Mouse (Mus musculus): Measurements from ENCODE around the gene Il17rc. TPM values are rescaled to one million over a fixed set of nuclear protein-coding genes. Genes with fewer than 3 reads are reported as not detected.

The Il17rc gene
- polyA plus RNA-seq, 1 experiment from 2014 or later, result 3.2 TPM

GRCm38 (mm10) chr6:113478906-113479305 lies 7.7 kb downstream of the Il17rc start:
- H3K36me3 ChIP-seq (ENCODE audit: control insufficient read depth, insufficient read depth, low read length), result no peaks in the 10 kb centered on the region
- DNase-seq (ENCODE audit: low spot score) (no peak), ATAC-seq (ENCODE audit: low FRiP score) (no peak)
- 82% methylated on average over 10 of the region's 10 CpGs for WGBS
- H3K4me2 ChIP-seq (replicated peaks; ENCODE audit: low read depth, low read length), result no peak overlapping the region
- H3K27me3 ChIP-seq (ENCODE audit: control insufficient read depth, insufficient read depth, low read length), result no peaks in the 10 kb centered on the region
- H3K4me3 ChIP-seq (ENCODE audit: low read depth, low read length), result no peak overlapping the region
- H3K27ac ChIP-seq (ENCODE audit: low read depth, low read length), result no peak overlapping the region
- H3K9ac ChIP-seq (ENCODE audit: low read depth, low read length), result no peak overlapping the region
- peaks cover 2% of the 10 kb centered on the region; the same call in 1 of the 2 replicates for H3K4me1 ChIP-seq (replicated peaks; ENCODE audit: control insufficient read depth, insufficient read depth, low read length)
- no peaks in the 10 kb centered on the region for H3K9me3 ChIP-seq (ENCODE audit: control insufficient read depth, low read length)

GRCm38 (mm10) chr6:113480555-113481373 lies 9.5 kb downstream of the Il17rc start:
- ATAC-seq (ENCODE audit: low FRiP score), result no peak
- 65% methylated on average over 18 of the region's 18 CpGs for WGBS

GRCm38 (mm10) chr6:113482477-113483099 lies 11.4 kb downstream of the Il17rc start:
- Histone ChIP-seq H3K27ac (ENCODE audit: low read depth, low read length) (peak overlapping the region; percentile 90), H3K4me1 (replicated peaks; ENCODE audit: control insufficient read depth, insufficient read depth, low read length) (peaks cover 3% of the 10 kb centered on the region; the same call in 1 of the 2 replicates), H3K27me3 (ENCODE audit: control insufficient read depth, insufficient read depth, low read length) (no peaks in the 10 kb centered on the region), H3K9ac (ENCODE audit: low read depth, low read length) (peak overlapping the region; percentile 78), H3K9me3 (ENCODE audit: control insufficient read depth, low read length) (no peaks in the 10 kb centered on the region), H3K36me3 (ENCODE audit: control insufficient read depth, insufficient read depth, low read length) (no peaks in the 10 kb centered on the region), H3K4me3 (ENCODE audit: low read depth, low read length) (peak overlapping the region; percentile 66), H3K4me2 (replicated peaks; ENCODE audit: low read depth, low read length) (peak overlapping the region; percentile 86)
- ATAC-seq (ENCODE audit: low FRiP score) (peak; percentile 67), DNase-seq (ENCODE audit: low spot score) (peak; percentile 65)
- 2% methylated on average over 64 of the region's 65 CpGs for WGBS

More at GRCm38 (mm10) chr6:113480555-113481373, 9.5 kb downstream of the Il17rc start:
- Histone ChIP-seq H3K9ac (ENCODE audit: low read depth, low read length) (no peak overlapping the region), H3K4me1 (replicated peaks; ENCODE audit: control insufficient read depth, insufficient read depth, low read length) (peaks cover 3% of the 10 kb centered on the region; the same call in 1 of the 2 replicates), H3K27ac (ENCODE audit: low read depth, low read length) (no peak overlapping the region), H3K4me2 (replicated peaks; ENCODE audit: low read depth, low read length) (no peak overlapping the region), H3K27me3 (ENCODE audit: control insufficient read depth, insufficient read depth, low read length) (no peaks in the 10 kb centered on the region), H3K36me3 (ENCODE audit: control insufficient read depth, insufficient read depth, low read length) (no peaks in the 10 kb centered on the region), H3K4me3 (ENCODE audit: low read depth, low read length) (no peak overlapping the region), H3K9me3 (ENCODE audit: control insufficient read depth, low read length) (no peaks in the 10 kb centered on the region)
- DNase-seq (ENCODE audit: low spot score), result no peak

GRCm38 (mm10) chr6:113483100-113483615 lies 11.9 kb downstream of the Il17rc start, which contains the start of gene Creld1:
Gene Creld1, plus strand, starts transcription at chr6:113483297.
- Histone ChIP-seq H3K4me1 (replicated peaks; ENCODE audit: control insufficient read depth, insufficient read depth, low read length) (peaks cover 3% of the 10 kb centered on the region; the same call in 1 of the 2 replicates), H3K36me3 (ENCODE audit: control insufficient read depth, insufficient read depth, low read length) (no peaks in the 10 kb centered on the region), H3K27ac (ENCODE audit: low read depth, low read length) (peak within 1 kb of the TSS; percentile 90), H3K9me3 (ENCODE audit: control insufficient read depth, low read length) (no peaks in the 10 kb centered on the region), H3K4me2 (replicated peaks; ENCODE audit: low read depth, low read length) (peak within 1 kb of the TSS; percentile 86), H3K27me3 (ENCODE audit: control insufficient read depth, insufficient read depth, low read length) (no peaks in the 10 kb centered on the region), H3K9ac (ENCODE audit: low read depth, low read length) (peak within 1 kb of the TSS; percentile 78), H3K4me3 (ENCODE audit: low read depth, low read length) (peak within 1 kb of the TSS; percentile 66)
- whole genome bisulfite sequencing, result under 1% methylated on average over 26 of the region's 26 CpGs
- ATAC-seq (ENCODE audit: low FRiP score) (peak; percentile 97), DNase-seq (ENCODE audit: low spot score) (peak; percentile 94)

- 12% methylated on average over 10 of the region's 10 CpGs for WGBS
- no peaks in the 10 kb centered on the region for H3K27me3 ChIP-seq (ENCODE audit: control insufficient read depth, insufficient read depth, low read length)
- H3K9ac ChIP-seq (ENCODE audit: low read depth, low read length), result peak overlapping the region; percentile 75
- ATAC-seq (ENCODE audit: low FRiP score) (peak; percentile 67), DNase-seq (ENCODE audit: low spot score) (peak; percentile 61)
- peak overlapping the region; percentile 66 for H3K4me3 ChIP-seq (ENCODE audit: low read depth, low read length)
- H3K9me3 ChIP-seq (ENCODE audit: control insufficient read depth, low read length), result no peaks in the 10 kb centered on the region
- peak overlapping the region; percentile 86 for H3K4me2 ChIP-seq (replicated peaks; ENCODE audit: low read depth, low read length)
- H3K36me3 ChIP-seq (ENCODE audit: control insufficient read depth, insufficient read depth, low read length), result no peaks in the 10 kb centered on the region
- peaks cover 3% of the 10 kb centered on the region; the same call in 1 of the 2 replicates for H3K4me1 ChIP-seq (replicated peaks; ENCODE audit: control insufficient read depth, insufficient read depth, low read length)
- H3K27ac ChIP-seq (ENCODE audit: low read depth, low read length), result peak overlapping the region; percentile 90
Measured at GRCm38 (mm10) chr6:113483729-113484128, 12.5 kb downstream of the Il17rc start.

- H3K4me3 ChIP-seq (ENCODE audit: low read depth, low read length), result no peak overlapping the region
- DNase-seq (ENCODE audit: low spot score) (no peak), ATAC-seq (ENCODE audit: low FRiP score) (no peak)
- H3K27me3 ChIP-seq (ENCODE audit: control insufficient read depth, insufficient read depth, low read length), result no peaks in the 10 kb centered on the region
- H3K36me3 ChIP-seq (ENCODE audit: control insufficient read depth, insufficient read depth, low read length), result peaks cover 3% of the 10 kb centered on the region; the same call in 1 of the 2 replicates
- H3K9ac ChIP-seq (ENCODE audit: low read depth, low read length), result no peak overlapping the region
- 60% methylated on average over 7 of the region's 7 CpGs for WGBS
- H3K4me2 ChIP-seq (replicated peaks; ENCODE audit: low read depth, low read length), result no peak overlapping the region
- H3K27ac ChIP-seq (ENCODE audit: low read depth, low read length), result no peak overlapping the region
- no peaks in the 10 kb centered on the region for H3K9me3 ChIP-seq (ENCODE audit: control insufficient read depth, low read length)
- peaks cover 3% of the 10 kb centered on the region; the same call in 1 of the 2 replicates for H3K4me1 ChIP-seq (replicated peaks; ENCODE audit: control insufficient read depth, insufficient read depth, low read length)
Measured at GRCm38 (mm10) chr6:113487125-113487576, 15.9 kb downstream of the Il17rc start.

GRCm38 (mm10) chr6:113489410-113489809 lies 18.2 kb downstream of the Il17rc start:
- Histone ChIP-seq H3K9me3 (ENCODE audit: control insufficient read depth, low read length) (no peaks in the 10 kb centered on the region), H3K36me3 (ENCODE audit: control insufficient read depth, insufficient read depth, low read length) (peaks cover 3% of the 10 kb centered on the region; the same call in 1 of the 2 replicates), H3K9ac (ENCODE audit: low read depth, low read length) (no peak overlapping the region), H3K27ac (ENCODE audit: low read depth, low read length) (no peak overlapping the region), H3K4me2 (replicated peaks; ENCODE audit: low read depth, low read length) (no peak overlapping the region), H3K4me3 (ENCODE audit: low read depth, low read length) (no peak overlapping the region), H3K27me3 (ENCODE audit: control insufficient read depth, insufficient read depth, low read length) (no peaks in the 10 kb centered on the region), H3K4me1 (replicated peaks; ENCODE audit: control insufficient read depth, insufficient read depth, low read length) (no peaks in the 10 kb centered on the region)
- DNase-seq (ENCODE audit: low spot score) (no peak), ATAC-seq (ENCODE audit: low FRiP score) (no peak)
- WGBS, result 94% methylated on average over 14 of the region's 14 CpGs

- no peak overlapping the region for H3K4me2 ChIP-seq (replicated peaks; ENCODE audit: low read depth, low read length)
- H3K27me3 ChIP-seq (ENCODE audit: control insufficient read depth, insufficient read depth, low read length), result peaks cover 6% of the 10 kb centered on the region
- H3K9me3 ChIP-seq (ENCODE audit: control insufficient read depth, low read length), result no peaks in the 10 kb centered on the region
- 0 out of 2 replicates have a peak, but pooled peaks cover 2% of the 10 kb centered on the region for H3K4me1 ChIP-seq (replicated peaks; ENCODE audit: control insufficient read depth, insufficient read depth, low read length)
- no peak overlapping the region for H3K27ac ChIP-seq (ENCODE audit: low read depth, low read length)
- H3K9ac ChIP-seq (ENCODE audit: low read depth, low read length), result no peak overlapping the region
- H3K4me3 ChIP-seq (ENCODE audit: low read depth, low read length), result no peak overlapping the region
- H3K36me3 ChIP-seq (ENCODE audit: control insufficient read depth, insufficient read depth, low read length), result peaks cover 3% of the 10 kb centered on the region; the same call in 1 of the 2 replicates
- DNase-seq (ENCODE audit: low spot score) (no peak), ATAC-seq (ENCODE audit: low FRiP score) (no peak)
- 78% methylated on average over 24 of the region's 24 CpGs for WGBS
Measured at GRCm38 (mm10) chr6:113492101-113492864, 21.1 kb downstream of the Il17rc start.
